Mouse (Mus musculus) testis, adult 2 months (tissue): ENCODE measurements around the gene Lair1.

Experiments used
- CTCF ChIP-seq: fragments of 200-500 bp; IDR thresholded peaks from 2 replicates; pipeline ENCODE4 v1.5.1; 2012; ENCODE audit warnings: low read depth, mild to moderate bottlenecking, inconsistent platforms, low read length, moderate library complexity; ENCODE audit not compliant: control insufficient read depth, insufficient read depth, insufficient replicate concordance
- POLR2A ChIP-seq: fragments of 200-500 bp; IDR thresholded peaks from 2 replicates; pipeline ENCODE4 v1.6.1; 2012; ENCODE audit warnings: low read depth, mild to moderate bottlenecking, inconsistent platforms, low read length, moderate library complexity; ENCODE audit not compliant: control insufficient read depth

DNA sequence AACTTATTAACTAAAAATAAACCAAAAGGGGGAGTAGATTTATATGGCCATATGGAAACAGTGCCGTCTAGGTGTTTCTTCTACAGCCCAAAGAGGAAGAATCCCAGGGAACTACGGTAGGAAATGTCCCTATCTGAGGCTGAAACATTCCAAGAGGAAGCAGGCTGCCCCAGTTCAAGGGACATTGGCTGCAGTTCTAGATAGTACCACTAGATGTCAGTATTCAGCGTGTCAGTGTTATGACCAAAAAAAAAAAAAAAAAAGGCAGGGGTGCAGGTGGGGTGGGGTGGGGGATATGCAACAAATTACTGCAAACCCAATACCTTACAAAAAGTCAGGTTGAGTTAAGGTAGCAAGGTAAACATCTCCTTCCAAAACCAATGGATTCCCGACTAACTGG, 40.4 kb upstream of the Lair1 start:
- no peak for TF ChIP-seq POLR2A
- peak; percentile 21; the same call in 1 of the 2 replicates for TF ChIP-seq CTCF
